Mouse (Mus musculus) cerebral cortex, adult 2 months (tissue): ENCODE results near the gene Nab2.

Experiments used
- WGBS: fragments of 180-500 bp; shearing (Covaris S2); methylation state at CpG from one replicate; pipeline ENCODE4 v1.1.7; 2018; 5-methylcytosine and 5-hydroxymethylcytosine counted together

Nab2 gene

DNA sequence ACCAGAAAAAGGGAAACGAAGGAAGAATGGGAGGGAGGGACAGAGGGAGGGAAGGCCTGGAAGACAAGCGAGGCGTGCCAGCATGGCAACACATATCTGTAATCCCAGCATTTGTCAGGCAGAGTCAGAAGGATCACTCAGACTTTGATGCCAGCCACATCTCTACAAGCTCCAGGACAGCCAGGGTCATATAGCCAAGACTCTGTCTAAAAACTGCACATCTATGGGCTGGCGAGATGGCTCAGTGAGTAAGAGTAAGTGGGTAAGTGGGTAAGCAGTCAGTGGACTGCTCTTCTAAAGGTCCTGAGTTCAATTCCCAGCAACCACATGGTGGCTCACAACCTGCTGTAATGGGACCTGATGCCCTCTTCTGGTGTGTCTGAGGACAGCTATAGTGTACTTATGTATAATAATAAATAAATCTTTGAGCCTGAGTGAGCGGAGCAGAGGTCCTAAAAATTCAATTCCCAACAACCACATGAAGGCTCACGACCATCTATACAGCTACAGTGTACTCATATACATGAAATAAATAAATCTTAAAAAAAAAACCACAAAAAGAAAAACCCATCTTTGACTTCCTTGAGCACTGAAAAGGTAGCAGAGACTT lies 5.8 kb upstream of the Nab2 start:
- WGBS = 87% methylated on average over 6 of the region's 6 CpGs

DNA sequence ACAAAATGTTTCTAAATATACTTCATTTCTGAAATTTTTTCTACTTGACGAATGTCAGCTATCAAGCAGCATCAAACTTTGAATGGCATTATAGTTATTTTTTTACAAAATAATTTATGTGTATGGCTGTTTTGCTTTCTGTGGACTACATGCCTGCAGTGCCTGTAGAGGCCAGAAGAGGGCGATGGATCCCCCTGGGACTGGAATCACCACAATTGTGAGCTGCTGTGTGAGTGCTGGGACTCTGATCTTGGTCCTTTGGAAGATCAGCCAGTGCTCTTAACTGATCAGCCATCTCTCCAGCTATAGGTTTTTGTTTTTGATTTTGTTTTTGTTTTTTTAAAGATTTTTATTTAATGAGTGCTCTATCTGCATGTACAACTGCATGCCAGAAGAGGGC lies 2.9 kb upstream of the Nab2 start:
- WGBS = 54% methylated on average over 2 of the region's 2 CpGs

DNA sequence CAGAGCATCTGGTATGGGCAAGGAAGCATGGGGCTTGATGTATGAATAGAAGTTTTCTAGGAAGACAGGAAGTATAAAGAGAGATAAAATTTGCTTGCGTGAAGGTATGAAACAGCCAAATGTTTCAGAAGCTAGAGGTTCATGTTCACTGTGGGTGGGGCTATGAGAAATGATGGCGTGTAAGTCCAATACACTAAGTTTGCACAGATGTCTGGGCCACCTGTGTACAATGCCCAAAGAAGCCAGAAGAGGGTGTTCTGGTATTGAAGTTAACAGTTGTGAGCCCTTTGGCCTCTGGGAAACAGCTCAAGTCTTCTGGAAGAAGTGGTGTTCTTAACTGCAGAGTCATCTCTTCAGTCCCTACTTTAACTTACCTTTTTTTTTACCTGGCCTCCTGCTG lies 1.8 kb upstream of the Nab2 start:
- 76% methylated on average over 2 of the region's 2 CpGs for WGBS

DNA sequence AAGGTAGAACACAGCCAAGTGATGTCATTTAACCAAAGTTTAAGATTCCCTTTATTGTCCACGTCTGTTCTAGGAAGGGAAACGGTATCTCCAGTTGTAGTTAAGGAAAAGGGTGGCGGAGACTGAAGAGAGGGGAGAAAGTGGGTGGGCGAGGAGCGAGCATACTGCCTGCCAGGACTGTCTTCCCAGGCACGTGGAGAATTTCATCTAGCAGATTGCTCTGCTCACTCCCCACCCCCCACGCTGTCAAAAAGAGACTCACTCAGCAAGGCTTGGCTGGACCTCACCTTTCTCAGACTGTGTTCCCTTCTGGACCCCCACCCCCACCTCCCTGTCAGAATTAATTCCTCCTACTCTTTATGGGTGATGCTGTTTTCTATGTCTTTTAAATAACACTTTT lies 802 bp upstream of the Nab2 start:
- 24% methylated on average over 7 of the region's 7 CpGs for WGBS

DNA sequence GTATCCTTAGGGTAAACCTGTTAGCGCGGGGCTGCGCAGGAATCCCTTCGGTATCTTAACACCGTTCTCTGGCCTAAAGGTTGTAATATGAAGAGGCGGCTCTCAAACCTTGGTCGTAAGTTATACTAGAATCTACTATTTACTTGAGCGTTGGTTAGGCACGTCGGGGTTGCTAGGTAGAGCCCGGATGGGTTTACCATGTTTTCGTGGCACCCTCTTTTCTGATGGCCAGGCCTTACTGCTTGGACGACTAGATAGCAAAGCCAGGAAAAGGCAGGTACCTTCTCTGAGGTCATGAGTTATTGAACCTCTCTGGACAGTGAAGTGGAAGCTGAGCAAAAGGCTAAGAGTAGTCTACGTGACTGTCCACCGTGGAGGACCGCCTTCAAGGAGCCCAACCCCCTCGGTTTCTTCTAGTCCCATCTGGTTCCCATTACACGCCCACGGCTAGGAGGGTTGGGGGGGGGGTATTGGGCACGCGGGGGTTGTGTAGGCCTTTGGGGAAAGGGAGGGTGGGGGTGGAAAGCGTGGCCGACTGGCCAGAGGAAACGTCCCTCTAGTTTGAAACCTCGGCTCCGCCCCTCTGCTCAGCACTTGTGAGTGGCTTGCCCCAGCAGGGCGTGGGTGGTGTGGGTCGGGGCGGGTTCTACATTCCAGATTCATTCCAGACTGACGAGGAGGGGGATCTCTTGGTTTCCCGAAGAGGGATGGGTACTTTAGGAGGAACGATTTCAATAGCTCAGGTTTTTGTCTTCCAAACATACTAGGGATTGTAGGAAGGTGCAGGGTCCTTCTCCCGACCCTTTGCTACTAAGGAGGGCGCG lies 887 bp downstream of the Nab2 start:
- WGBS = 1% methylated on average over 35 of the region's 35 CpGs

DNA sequence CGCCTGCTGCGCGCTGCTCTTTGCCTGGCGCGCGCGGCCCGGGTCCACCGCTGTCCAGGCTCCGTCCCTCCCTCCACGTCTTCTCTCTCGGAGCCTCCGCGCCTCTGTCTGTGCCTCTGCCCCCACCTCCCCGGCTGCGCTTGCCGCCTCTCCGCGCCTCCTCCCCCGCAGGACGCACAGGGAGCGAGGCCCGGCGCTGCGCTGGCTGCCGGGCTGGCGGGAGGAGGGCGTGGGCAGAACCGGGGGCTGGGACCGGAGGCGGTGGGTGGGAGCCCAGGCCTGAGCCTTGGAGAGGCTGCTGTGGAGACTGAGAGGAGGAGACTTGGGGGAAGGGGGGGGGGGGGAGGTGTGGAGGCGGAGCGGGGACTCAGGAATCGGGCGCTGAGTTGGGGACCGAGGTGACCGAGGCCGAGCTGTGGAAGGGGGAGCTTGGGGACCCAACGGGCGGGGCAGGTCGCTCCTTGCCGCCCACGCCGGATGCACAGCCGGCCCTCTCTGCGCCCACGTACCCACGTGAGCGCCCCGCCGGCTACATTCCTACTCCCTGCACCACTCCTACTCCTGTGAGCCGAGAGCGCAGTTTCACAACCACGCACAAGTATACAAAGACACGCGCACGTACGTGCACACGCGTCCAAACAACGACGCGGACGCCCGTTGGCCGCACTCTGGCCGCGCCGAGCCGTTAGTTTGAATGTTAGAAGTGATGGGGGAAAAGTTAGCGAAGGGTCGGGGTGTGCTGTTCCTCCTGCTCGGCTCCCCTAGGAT lies 1.7 kb downstream of the Nab2 start, which contains the start of gene Nemp1:
Gene Nemp1 (plus strand): TSS at position 401 of the 768 bp plus-strand sequence.
- under 1% methylated on average over 71 of the region's 73 CpGs for WGBS

DNA sequence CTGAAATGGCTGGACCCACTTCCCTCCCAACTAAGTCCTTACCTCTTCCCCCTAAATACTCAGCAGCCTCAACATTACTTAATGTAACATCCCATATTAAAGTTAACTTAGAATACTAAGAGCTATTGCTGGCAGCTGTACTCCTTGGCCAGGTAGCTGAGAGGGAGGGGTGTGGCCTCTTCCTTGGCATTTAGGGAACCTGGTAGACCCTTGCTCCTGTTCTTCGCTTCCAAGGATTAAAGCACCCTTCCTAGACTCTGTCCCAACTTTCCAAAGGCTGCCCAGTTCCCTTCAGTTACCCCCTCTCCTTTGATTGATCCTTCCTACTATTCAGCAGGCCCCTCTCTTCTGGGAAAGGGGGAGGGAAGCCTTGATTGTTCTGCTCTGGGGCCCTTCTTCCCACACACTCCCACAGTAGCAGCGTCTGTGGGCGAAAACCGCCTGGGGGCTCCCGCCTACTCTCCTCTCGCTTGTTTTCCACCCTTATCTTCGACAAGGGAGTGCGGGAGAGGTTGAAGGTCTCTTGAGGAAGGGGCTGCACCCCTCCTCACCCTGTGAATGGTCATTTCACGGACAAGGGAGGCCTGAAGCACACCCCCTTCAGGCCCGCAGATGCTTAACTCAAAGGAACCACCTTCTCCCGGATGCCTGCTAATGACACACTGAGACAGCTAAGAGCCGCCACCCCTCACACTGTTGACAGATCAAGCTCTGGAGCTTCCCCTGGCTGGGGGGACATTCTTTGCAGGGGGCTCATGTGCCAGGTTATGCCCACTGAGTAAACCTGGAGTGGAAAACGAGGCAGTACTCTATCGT lies 2.8 kb downstream of the Nab2 start:
- 12% methylated on average over 14 of the region's 14 CpGs for WGBS

DNA sequence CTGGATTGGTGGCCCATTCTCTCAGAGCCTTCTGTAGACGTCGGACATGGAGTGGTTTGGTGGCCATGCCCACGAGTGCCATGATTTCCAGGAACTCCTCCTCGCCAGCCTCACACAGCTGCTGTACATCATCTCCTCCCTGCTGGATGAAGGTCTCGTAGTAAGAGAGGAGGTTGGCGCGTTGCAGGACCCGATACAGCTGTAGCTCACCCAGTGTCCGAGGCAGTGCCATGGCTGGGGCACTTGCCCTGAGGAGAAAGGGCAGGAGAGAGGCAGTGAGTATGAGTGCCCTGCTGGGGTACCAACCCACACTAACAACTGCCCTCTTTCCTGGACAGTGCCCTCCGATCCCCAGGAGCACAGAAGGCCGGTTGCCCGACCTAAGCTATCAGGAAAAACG lies 3.5 kb downstream of the Nab2 start:
- 44% methylated on average over 13 of the region's 13 CpGs for WGBS

DNA sequence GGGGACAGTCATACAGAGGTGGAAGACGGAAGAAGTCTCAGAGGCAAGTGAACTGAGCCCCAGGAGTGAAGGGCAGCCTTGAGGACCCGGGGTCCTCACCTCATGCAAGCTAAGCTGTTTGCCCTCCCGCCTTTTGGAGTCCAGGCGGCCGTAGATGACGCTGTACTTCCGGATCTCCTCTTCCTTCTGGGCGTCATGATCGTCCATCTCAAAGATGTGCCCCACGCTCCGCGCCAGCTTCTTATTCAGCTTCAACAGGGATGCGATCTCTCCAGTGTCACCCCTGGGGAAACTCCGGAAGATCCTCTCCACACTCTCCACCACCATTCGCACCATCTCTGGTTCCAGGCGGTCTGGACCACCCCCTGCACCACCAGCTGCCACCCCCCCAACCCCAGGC lies 4.2 kb downstream of the Nab2 start:
- 50% methylated on average over 16 of the region's 16 CpGs for WGBS

DNA sequence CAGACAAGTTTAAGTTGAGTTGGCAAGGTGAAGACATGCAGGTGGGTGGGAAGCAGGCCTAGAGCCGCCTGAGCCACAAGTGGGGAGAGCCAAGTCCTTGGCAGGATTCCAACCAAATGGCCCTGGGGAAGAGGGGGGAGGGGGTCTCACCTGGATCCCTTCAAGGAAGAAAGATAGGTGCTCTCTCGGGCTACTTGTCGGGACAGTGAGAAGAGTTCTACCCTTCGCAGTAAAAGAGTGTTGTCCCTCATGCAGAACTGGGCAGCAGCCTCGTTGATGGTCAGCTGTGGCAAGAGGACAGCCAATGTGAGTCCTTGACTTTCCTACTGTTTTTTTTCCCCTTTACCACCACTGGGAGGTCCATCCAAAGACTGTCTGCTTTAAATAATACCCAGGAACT lies 4.8 kb downstream of the Nab2 start:
- 49% methylated on average over 5 of the region's 5 CpGs for WGBS

DNA sequence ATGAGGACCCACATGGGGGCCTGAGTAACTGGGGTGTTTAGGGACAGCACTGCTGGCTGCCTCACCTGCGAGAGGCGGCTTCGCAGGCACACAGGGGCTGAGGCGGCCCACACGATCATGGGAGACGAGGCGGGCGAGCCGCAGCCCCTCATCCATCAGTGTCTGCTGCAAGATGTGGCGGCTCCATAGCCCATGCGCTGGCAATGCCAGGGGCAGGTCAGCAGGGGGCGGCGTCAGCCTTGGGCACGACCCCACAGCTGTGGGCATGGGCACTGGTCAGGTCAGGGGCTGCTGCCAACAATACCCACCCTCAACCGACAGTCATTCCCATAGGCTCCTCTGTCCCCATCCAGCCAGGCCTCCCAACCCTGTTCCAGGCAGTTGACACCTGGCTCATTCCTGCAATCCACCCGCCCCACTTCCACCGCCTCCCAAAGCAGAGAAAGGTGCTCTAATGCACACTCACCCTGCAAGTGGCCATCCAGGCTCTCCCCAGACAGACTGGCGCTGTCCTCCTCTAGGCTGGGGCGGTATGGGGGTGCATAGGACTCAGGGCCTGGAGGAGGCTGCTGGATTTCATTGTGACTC lies 5.6 kb downstream of the Nab2 start:
- 35% methylated on average over 19 of the region's 19 CpGs for WGBS

DNA sequence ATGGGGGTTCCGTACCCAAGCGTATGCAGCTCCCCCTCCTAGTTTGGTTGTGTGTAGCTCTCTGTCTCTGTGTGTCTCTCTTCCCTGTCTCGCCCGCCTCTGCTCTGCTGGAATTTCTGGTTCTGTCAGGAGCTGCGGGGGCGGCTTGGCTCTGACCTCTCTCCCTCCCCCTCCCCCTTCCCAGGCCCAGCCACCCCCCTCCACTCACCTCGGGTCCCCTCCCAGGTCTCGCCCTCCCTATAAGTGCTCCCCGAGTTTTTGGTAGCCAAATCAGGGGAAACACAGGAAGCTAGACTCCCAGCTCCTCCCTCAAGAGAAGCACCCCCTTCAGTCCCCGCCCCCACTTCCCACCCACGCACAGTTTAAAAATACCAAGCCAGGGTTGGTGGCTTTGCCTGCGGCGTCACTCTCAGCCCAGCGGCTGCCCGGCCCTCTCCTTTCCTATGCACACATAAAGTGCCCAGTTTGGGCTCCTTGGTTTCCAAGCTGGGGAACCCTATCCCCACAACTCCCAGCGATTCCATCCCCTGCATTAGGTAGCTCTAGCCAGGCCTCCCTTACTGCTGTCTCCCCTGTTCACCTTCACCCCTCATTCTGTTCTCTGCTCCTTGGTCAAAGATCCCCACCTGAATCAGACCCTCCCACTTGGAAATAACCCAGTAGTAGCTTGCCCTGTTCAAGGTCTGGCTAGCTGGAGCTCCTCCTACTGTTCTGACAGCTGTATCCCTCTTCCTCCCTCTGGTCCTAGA lies 6.3 kb downstream of the Nab2 start:
- WGBS = under 1% methylated on average over 16 of the region's 16 CpGs

DNA sequence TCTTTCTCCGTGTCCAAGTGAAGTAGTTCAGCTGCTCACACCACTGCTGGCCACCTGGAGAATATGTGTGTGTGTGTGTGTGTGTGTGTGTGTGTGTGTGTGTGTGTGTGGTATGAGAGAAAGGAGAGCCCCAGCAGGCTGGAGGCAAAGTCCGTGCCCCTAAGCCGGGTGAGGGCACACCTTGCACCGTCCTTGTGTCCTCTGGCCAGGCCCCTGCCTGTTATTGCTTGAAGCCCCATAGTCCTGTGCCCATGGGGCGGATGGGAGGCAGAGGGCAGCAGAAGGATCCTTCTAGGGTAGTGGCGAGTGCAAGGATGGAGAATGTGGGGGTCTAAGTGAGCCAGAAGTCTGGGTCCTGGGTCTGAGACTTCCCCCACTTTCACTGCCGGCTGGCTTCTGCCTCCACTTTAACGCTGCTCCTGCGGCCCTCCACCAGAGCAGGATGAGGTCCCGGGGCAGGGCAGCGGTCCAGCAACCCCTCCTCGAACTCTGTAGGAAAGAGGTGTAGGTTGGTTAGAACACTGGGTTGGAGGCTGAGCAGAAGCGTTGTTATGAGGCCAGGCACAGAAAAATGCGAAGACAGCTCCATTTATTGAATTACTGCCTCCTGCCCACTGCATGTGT lies 7.0 kb downstream of the Nab2 start:
- WGBS = 33% methylated on average over 14 of the region's 14 CpGs

DNA sequence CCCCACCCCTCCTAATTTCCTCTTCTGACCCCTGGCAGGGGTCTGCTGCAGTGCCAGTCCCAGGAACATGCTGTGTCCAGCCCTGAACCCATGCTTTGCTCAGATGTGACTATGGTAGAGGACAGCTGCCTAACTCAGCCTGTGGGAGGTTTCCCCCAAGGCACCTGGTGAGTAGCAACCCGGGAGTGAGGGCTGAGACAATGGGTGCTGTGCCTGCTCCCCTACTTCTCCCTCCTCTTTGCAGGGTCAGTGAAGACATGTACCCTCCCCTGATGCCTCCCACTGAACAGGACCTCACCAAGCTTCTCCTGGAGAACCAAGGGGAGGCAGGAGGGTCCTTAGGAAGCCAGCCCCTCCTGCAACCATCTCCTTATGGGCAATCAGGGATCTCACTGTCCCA lies 8.8 kb downstream of the Nab2 start:
- WGBS = 52% methylated on average over 1 of the region's 1 CpGs

DNA sequence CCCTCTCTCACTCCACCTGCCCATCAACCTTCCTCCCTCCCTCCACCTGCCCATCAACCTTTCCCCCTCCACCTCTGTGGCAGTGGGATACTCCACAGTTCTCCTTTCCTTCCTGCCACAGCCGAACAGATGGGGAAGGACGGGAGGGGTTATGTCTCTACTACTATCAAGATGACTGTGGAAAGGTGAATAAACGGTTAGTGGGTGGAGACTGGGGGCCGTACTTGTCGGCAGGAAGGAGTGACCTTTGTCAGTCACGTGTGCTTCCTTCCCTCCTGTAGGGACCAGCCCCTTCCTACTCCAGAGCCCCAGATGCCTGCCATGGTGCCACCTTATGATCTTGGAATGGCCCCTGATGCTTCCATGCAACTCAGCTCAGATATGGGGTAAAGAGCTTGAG lies 10.3 kb downstream of the Nab2 start:
- WGBS = 41% methylated on average over 6 of the region's 6 CpGs

DNA sequence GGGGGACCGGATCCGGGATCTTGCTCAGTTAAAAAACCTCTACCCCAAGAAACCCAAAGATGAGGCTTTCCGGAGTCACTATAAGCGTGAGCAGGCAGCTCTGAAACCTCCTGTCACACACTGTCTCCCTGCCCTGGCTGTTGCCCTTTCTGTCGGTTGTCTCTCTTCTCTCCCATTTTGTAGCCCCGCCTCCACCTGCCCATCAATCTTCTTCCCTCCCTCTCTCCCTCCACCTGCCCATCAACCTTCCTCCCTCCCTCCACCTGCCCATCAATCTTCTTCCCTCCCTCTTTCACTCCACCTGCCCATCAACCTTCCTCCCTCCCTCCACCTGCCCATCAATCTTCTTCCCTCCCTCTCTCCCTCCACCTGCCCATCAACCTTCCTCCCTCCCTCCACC lies 10.8 kb downstream of the Nab2 start:
- 72% methylated on average over 6 of the region's 6 CpGs for WGBS

DNA sequence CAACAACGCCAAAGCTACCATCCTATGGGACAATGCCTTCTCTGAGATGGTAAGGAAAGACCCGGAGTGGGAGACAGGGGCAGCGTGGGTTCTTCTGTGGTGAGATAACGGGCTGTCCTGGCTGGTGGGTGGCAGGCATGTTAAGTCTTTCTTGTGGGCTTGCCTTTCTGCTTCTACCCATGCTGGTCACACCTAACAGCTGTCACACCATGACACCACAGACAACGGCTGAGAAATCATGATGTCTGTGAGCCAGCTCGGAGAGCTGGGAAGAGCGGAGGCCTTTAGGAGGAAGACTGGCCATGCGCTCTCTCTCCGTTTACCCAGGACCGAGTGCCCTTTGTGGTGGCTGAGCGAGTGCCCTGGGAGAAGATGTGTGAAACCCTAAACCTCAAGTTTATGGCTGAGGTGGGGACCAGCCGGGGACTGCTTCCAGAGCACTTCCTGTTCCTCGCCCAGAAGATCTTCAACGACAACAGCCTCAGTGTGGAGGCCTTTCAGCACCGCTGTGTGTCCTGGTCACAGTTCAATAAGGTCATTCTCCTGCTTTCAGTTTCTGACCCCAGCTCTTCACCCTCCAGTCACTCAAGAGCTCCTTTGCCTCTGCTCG lies 13.3 kb downstream of the Nab2 start:
- WGBS = 76% methylated on average over 16 of the region's 16 CpGs

DNA sequence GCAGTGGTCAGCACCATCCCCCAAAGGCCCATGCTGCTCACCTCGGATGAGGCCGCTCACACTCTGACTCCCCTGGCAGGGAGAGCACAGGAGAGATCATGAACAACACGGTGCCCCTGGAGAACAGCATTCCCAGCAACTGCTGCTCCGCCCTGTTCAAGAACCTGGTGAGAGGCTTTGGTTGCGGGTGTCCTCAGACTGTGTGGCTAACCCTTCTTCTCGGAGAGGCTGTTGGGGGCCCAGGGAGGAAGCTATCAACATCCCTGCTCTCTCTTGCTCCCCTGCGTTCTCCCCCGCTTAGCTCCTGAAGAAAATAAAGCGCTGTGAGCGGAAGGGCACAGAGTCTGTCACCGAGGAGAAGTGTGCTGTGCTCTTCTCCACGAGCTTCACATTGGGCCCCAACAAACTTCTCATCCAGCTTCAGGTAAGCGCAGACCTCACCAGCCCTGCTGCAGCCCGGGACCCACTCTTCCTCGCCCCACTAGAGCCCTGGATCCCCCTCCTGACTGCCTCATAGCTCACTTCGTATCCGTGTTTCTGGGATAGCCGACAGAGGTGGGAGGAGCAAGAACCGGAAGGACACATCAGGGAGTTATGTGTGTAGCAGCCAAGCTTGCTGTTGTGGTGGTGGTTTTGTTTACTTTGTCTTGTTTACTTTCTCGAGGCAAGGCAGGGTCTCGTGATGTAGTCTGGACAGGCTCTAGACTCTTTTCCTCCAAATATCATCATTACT lies 15.3 kb downstream of the Nab2 start:
- 70% methylated on average over 21 of the region's 21 CpGs for WGBS

DNA sequence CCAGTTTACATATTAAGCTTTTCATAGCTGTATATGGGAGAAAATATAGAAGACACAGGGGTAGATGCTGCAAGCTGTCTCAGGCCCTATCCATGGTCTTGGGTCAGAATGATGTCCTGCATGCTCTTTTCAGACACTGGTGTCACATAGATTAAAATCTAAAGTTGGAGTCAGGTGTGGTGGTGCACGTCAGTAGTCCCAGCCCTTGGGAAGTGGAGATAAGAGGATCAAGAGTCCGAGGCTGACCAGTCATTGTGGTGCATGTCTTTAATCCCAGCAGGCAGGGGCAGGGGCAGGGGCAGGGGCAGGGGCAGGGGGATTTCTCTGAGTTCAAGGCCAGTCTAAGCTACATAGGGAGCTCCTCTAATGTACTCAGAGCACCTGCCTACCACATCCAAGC lies 22.6 kb downstream of the Nab2 start:
- WGBS = 91% methylated on average over 2 of the region's 2 CpGs
